Mouse (Mus musculus): Measurements from ENCODE around the gene Elmod3.

Elmod3 gene

GRCm38 (mm10) chr6:72570644-72571397, 27.4 kb downstream of the Elmod3 start:
- no peak for DNase-seq (ENCODE audit: low spot score in 2 of 2)

- DNase-seq (ENCODE audit: low spot score in 2 of 2) = no peak
Observed at GRCm38 (mm10) chr6:72568736-72569135, 29.5 kb downstream of the Elmod3 start.

GRCm38 (mm10) chr6:72567508-72567907, 30.7 kb downstream of the Elmod3 start:
- DNase-seq (ENCODE audit: low spot score in 2 of 2) = no peak

- peak; percentile 74 to 85 for DNase-seq (ENCODE audit: low spot score in 2 of 2)
Observed at GRCm38 (mm10) chr6:72566044-72566443, 32.2 kb downstream of the Elmod3 start.

- DNase-seq (ENCODE audit: low spot score in 2 of 2) = no peak
Observed at GRCm38 (mm10) chr6:72565506-72565905, 32.7 kb downstream of the Elmod3 start.

- DNase-seq (ENCODE audit: low spot score in 2 of 2) = no peak
Observed at GRCm38 (mm10) chr6:72562894-72563293, 35.3 kb downstream of the Elmod3 start.

- DNase-seq (ENCODE audit: low spot score in 2 of 2) = no peak
Observed at GRCm38 (mm10) chr6:72562486-72562885, 35.7 kb downstream of the Elmod3 start.

- DNase-seq (ENCODE audit: low spot score in 2 of 2) = no peak
Observed at GRCm38 (mm10) chr6:72560801-72561200, 37.4 kb downstream of the Elmod3 start.

- DNase-seq (ENCODE audit: low spot score in 2 of 2) = no peak
Observed at GRCm38 (mm10) chr6:72553079-72553412, 45.2 kb downstream of the Elmod3 start.

- peak; percentile 71 to 74 for DNase-seq (ENCODE audit: low spot score in 2 of 2)
Observed at GRCm38 (mm10) chr6:72552171-72553078, 45.8 kb downstream of the Elmod3 start.

GRCm38 (mm10) chr6:72550503-72551100, 47.6 kb downstream of the Elmod3 start:
- peak; percentile 34 to 37 for DNase-seq (ENCODE audit: low spot score in 2 of 2)

GRCm38 (mm10) chr6:72550025-72550424, 48.2 kb downstream of the Elmod3 start:
- no peak for DNase-seq (ENCODE audit: low spot score in 2 of 2)

- peak; percentile 53 to 55 for DNase-seq (ENCODE audit: low spot score in 2 of 2)
Observed at GRCm38 (mm10) chr6:72549041-72549580, 49.1 kb downstream of the Elmod3 start.

- DNase-seq (ENCODE audit: low spot score in 2 of 2) = no peak
Observed at GRCm38 (mm10) chr6:72547862-72548261, 50.4 kb downstream of the Elmod3 start.

- no peak for DNase-seq (ENCODE audit: low spot score in 2 of 2)
Observed at GRCm38 (mm10) chr6:72547121-72547520, 51.1 kb downstream of the Elmod3 start.

GRCm38 (mm10) chr6:72545377-72545776, 52.8 kb downstream of the Elmod3 start:
- DNase-seq (ENCODE audit: low spot score in 2 of 2) = no peak

GRCm38 (mm10) chr6:72544283-72544987, 53.8 kb downstream of the Elmod3 start, which contains the start of gene Capg:
Capg (plus strand) TSS chr6:72544391.
- DNase-seq (ENCODE audit: low spot score in 2 of 2) = peak; percentile 24 to 69

- DNase-seq (ENCODE audit: low spot score in 2 of 2) = no peak
Observed at GRCm38 (mm10) chr6:72543265-72543850, 54.9 kb downstream of the Elmod3 start.

- peak; percentile 77 to 85 for DNase-seq (ENCODE audit: low spot score in 2 of 2)
Observed at GRCm38 (mm10) chr6:72538562-72539031, 59.6 kb downstream of the Elmod3 start.

GRCm38 (mm10) chr6:72537998-72538500, 60.2 kb downstream of the Elmod3 start:
- DNase-seq (ENCODE audit: low spot score in 2 of 2) = no peak

GRCm38 (mm10) chr6:72535165-72535564, 63.0 kb downstream of the Elmod3 start:
- peak; percentile 77 to 86 for DNase-seq (ENCODE audit: low spot score in 2 of 2)
